Mouse (Mus musculus): ENCODE results near the gene Alox8.

Alox8 gene

DNA sequence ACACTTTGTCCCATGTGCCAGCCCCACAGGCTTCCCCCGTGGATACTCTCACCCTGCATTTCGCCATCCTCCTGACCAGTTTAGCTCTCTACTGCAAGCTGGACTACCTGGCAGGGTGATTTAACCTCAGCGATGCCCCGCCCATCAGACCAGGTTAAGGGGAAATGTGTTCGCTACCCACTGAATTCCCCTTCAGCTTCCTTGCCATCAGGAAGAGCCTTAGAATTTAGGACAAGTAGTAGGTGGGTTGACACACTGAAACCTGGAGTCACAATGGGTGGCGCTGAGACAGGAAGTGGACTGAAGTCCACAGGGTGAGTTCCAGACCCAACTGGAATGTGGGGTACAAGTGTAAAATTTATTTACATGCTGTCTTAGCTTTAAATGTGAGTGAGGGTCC, at the start of gene Alox8:
Gene Alox8 (minus strand): TSS at position 101 of the 400 bp plus-strand sequence.
- DNase-seq (ENCODE audit: low spot score), result no peak

DNA sequence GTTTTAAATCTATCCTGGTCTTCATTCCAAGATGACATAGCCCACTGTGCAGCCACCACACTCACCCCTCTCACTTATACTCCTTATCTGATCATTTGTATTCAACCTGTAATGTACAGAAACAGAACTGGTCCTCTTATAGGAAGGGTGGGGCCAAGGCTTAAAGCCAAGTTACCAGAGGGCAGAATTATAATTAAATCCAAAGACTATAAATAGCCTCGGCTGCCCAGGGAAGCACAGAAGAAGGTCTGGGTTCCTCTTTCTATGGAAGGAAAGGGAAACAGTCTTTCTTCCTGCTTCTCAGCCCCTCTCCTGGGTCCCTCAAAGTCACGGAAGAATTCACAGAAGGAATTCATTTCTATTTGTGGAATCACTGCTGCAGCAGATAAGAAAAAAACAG, 48.0 kb upstream of the Alox8 start:
- DNase-seq (ENCODE audit: low spot score), result no peak

DNA sequence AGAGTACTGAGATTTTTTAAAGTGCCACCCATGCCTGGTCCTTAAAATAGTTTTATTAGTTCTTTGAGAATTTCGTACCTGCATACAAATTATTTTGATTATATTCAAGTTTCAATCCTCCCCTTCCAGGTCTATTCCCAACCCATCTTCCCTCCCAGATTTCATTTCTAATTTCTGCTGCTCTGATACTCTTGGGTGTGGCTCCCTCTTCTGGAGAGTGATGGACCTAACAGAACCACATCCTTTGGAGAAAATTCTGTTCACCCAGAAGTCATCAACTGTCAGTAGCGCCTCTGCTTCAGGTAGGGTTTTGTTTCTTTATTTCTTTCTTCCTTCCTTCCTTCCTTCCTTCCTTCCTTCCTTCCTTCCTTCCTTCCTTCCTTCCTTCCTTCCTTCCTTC, 47.3 kb upstream of the Alox8 start:
- DNase-seq (ENCODE audit: low spot score), result no peak

GRCm38 (mm10) chr11:69236926-69237260, 39.2 kb upstream of the Alox8 start, which contains the start of gene Gucy2e:
Gucy2e (minus strand) TSS chr11:69237036.
- no peak for DNase-seq (ENCODE audit: low spot score)

- no peak for DNase-seq (ENCODE audit: low spot score)
Measured at GRCm38 (mm10) chr11:69236061-69236925, 38.6 kb upstream of the Alox8 start.

- DNase-seq (ENCODE audit: low spot score), result no peak
Measured at GRCm38 (mm10) chr11:69235285-69236060, 37.8 kb upstream of the Alox8 start.

GRCm38 (mm10) chr11:69233141-69233540, 35.5 kb upstream of the Alox8 start:
- no peak for DNase-seq (ENCODE audit: low spot score)

- DNase-seq (ENCODE audit: low spot score), result no peak
Measured at GRCm38 (mm10) chr11:69230420-69230819, 32.8 kb upstream of the Alox8 start.

DNA sequence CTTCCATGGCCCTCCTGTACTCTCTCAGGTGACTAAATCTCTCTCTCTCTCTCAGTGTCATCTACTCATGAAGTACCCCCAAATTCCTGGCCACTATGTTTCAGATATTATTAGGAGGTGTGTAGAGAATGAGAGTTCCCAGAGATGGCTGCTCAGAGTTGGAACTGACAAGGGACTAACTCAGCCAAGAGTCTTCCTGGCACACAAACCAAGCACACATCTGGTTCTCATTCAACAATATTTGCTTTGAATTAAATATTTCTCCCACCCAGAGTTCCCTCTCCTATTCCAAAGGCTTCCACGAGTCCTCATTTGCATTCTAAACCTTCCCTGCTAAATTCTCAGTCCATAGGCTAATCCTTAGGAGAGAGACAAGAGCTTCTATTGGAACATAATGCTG, 28.1 kb upstream of the Alox8 start:
- DNase-seq (ENCODE audit: low spot score), result no peak

- no peak for DNase-seq (ENCODE audit: low spot score)
Measured at GRCm38 (mm10) chr11:69223101-69223500, 25.5 kb upstream of the Alox8 start.

DNA sequence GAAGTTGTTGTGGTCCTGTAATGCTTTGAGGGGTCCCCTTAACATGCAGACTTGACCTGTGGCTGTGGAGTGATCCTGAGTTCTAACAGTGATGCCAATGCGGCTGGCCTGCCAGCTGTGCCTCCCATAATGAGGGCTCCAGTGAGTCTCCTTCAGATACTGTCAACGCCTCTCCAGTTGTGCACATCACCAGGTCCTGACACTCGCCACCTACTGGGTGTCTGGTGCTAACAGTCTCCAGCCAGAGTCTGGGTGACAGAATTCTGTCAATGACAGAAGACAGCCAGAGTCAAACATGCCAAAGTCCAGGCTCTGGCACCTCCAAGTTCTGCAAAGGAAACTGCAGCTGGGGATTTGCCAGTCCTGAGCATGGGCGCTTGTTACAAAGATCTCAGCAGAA, 23.4 kb upstream of the Alox8 start:
- no peak for DNase-seq (ENCODE audit: low spot score)

- no peak for DNase-seq (ENCODE audit: low spot score)
Measured at GRCm38 (mm10) chr11:69218661-69219060, 21.0 kb upstream of the Alox8 start.

DNA sequence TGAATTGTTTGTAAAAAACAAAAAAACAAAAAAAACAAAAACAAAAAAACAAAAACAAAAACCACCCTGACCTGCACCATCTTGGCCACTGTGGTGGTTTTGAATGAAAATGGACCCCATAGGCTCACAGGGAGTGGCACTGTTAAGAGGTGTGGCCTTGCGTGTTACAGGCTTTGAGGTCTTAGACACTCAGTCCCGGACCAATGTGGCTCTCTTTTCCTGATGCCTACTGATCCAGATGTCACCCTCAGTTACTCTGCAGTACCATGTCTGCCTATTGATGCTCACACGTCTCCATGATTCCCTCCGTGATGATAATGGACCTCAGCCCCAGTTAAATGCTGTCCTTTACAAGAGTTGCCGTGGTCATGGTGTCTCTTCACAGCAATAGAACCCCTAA, 19.8 kb upstream of the Alox8 start:
- DNase-seq (ENCODE audit: low spot score), result no peak

DNA sequence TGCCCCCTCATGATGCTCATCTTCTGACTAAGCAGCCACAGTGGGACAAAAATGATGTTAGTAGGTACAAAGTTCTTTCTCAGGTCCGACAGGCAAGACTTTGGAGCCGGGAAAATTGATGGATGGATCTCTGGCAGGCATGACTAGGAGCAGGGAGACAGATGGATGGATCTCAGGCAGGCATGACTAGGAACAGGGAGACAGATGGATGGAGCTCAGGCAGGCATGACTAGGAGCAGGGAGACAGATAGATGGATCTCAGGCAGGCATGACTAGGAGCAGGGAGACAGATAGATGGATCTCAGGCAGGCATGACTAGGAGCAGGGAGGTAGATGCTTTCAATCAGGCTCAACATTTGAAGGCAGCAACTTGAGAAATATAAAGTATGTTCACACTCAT, 13.8 kb upstream of the Alox8 start:
- no peak for DNase-seq (ENCODE audit: low spot score)

GRCm38 (mm10) chr11:69202469-69203230, 5.0 kb upstream of the Alox8 start:
- DNase-seq (ENCODE audit: low spot score), result no peak

GRCm38 (mm10) chr11:69200231-69200630, 2.6 kb upstream of the Alox8 start:
- no peak for DNase-seq (ENCODE audit: low spot score)

DNA sequence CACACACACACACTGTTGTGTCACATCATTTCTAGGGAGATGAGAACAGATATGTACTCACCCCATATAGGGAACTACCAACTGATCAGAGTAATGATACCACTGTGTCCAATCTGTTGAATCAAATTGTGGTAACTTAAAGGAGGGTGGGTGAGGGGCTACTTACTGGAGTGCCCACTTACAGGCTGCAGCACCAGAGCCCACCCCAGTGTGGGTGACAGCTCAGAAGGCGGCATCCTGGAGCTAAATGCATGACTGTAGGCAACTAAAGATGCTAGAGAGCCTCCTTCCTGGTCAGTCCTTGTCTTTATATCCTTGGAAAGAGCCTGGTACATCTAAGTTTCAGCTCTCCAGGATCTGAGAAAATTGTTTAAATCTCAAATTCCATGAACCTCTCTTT, 1.6 kb upstream of the Alox8 start:
- DNase-seq (ENCODE audit: low spot score), result no peak

DNA sequence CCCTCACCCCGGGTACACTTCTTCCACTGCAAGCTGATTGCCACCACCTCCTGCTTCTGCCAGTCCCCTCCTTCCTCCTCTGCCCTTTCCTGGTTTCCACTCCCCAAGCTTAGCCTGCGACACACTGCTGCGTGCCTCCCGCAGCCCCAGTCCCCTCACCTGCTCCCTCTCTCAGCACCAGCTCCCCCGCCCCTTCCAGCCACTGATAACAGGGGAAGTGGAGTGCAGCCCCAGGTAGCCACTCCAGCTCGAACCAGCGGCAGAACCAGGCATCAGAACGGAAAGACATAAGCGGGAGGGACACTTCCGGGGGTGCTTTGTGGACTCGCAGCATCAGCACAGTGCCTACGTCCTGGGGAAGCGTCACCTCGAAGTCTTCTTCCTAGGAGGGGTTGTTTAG, 449 bp downstream of the Alox8 start:
- DNase-seq (ENCODE audit: low spot score), result no peak

DNA sequence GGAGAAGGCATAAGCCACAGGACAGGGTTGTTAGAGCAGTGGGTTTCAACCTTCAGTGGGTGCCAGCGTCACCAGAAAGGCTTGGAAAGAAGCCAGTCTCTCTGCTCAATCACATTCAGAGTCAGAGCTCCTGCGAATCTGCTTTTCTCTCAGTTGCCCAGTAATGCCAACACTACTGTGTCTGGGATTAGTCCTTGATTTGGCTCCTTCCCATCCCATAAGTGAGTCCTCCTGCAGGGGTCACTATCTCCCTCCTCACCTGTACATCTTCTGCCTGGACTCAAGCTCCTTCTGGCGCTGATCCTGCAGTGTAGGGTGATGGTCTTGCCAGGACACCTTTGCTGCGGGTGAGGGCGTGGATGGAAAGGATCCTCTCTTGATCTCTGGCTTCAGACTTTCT, 877 bp downstream of the Alox8 start:
- no peak for DNase-seq (ENCODE audit: low spot score)

DNA sequence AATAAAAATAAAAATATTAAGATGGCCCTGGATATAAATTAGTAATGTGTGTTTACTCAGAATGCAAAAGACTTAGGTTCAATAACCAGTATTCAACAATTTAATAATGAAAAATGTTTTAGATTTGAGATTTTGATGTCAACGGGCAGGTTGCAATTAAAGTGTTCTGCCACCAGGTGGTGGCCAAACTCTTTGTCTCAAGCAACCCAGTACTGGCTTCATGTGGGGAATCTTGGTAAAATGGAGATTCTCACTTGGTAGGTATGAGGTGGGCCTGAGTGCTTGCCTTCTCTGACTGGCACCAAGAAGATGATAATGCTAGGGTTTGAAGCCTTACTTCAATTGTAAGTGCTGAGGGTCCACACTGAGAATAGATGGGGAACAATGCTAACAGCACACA, 4.8 kb downstream of the Alox8 start:
- no peak for DNase-seq (ENCODE audit: low spot score)

DNA sequence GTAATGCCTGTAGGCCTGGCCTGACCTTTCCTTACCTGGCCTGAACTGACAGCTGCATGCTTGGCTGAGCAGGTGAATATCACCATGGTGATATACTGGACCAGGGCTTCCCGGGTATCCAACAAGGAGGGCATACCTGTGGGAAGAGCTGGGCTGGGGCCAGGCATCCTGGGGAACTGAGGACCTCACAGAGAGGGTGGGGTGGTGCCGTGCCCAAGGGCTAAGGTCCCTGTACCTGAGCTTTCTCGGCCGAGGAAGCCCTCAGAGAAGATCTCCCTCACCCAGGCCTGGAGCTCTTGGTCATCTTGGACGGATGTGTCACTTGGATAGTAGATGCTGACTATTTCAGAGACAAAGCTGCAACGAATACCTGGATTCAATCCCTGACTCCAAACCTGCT, 11.7 kb downstream of the Alox8 start:
- DNase-seq (ENCODE audit: low spot score), result no peak

DNA sequence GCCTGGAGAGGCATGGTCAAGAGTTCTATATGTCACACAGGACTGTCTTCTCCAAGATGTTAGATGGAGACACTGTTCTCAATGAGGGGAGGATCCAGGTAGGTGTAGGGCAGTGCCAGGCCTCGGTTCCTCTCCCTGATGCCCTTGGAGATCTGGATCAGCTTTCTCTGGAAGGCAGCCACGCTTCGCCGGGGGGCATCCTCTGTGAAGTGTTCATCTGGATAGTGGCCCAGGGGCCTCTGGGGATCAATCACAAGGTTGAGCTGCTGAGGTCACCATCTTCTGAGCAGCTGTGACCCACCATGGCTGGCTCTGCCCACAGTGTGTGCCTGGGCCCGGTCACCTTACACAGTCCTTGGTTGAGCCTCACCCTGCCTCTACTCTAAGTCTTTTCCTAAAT, 12.6 kb downstream of the Alox8 start:
- DNase-seq (ENCODE audit: low spot score), result no peak

DNA sequence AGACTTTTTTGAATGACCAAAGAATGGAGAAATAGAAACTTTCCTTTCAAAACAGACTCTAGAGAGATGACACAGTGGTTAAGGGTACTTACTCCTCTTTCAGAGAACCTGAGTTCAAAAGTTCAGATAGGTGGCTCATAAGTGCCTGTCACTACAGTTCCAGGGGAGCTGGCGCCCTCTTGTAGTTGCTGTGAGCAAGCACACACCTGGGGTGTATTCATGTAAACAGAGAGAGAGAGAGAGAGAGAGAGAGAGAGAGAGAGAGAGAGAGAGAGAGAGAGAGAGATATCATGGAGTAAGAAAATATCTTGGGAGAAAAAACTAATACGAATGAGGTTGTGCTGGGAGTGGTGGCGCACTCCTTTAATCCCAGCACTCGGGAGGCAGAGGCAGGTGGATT, 17.5 kb downstream of the Alox8 start:
- DNase-seq (ENCODE audit: low spot score), result no peak

Data from urinary bladder, postnatal 10 days (tissue).